Mouse (Mus musculus) liver, embryonic 15.5 days (tissue): ENCODE data around the gene Slc6a20b. TPM values are rescaled to one million over a fixed set of nuclear protein-coding genes. Genes with fewer than 3 reads are reported as not detected.
A peak's percentile ranks its signal among the peaks of the same experiment; 100 is the strongest.

Source experiments
- ATAC-seq: fragments of 200-750 bp; cut with Nextera tagmentation; 2 replicates; pipeline ENCODE4 v1.8.0; 2017; ENCODE audit warnings: moderate number of reproducible peaks, mild to moderate bottlenecking, moderate library complexity; ENCODE audit not compliant: insufficient read depth
- H3K27ac ChIP-seq: fragments of 300-500 bp; sonication (generic); replicated peaks from 2 replicates; pipeline ENCODE4 v1.5.1; 2015; ENCODE audit warnings: mild to moderate bottlenecking, inconsistent platforms
- H3K27me3 ChIP-seq: fragments of 300-500 bp; sonication (generic); 2 replicates; pipeline ENCODE4 v1.6.1; 2015; ENCODE audit warnings: mild to moderate bottlenecking, inconsistent platforms
- H3K36me3 ChIP-seq: fragments of 300-500 bp; sonication (generic); replicated peaks from 2 replicates; pipeline ENCODE4 v1.6.1; 2015; ENCODE audit warnings: moderate library complexity, mild to moderate bottlenecking, inconsistent platforms
- H3K4me1 ChIP-seq: fragments of 300-500 bp; sonication (generic); replicated peaks from 2 replicates; pipeline ENCODE4 v1.6.1; 2015; ENCODE audit warnings: inconsistent platforms
- H3K4me2 ChIP-seq: fragments of 300-500 bp; sonication (generic); 2 replicates; pipeline ENCODE4 v1.6.1; 2015; ENCODE audit warnings: moderate library complexity, mild to moderate bottlenecking, inconsistent platforms
- H3K4me3 ChIP-seq: fragments of 300-500 bp; sonication (generic); replicated peaks from 2 replicates; pipeline ENCODE4 v1.5.1; 2015; ENCODE audit warnings: mild to moderate bottlenecking, inconsistent platforms
- H3K9ac ChIP-seq: fragments of 300-500 bp; sonication (generic); 2 replicates; pipeline ENCODE4 v1.6.1; 2015; ENCODE audit warnings: moderate library complexity, mild to moderate bottlenecking, inconsistent platforms
- H3K9me3 ChIP-seq: fragments of 300-500 bp; sonication (generic); replicated peaks from 2 replicates; pipeline ENCODE4 v1.6.1; 2016; ENCODE audit warnings: inconsistent platforms
- WGBS: fragments of 180-500 bp; shearing (Covaris S2); methylation state at CpG from one replicate; pipeline ENCODE4 v1.1.7; 2015; ENCODE audit warnings: mixed read lengths; ENCODE audit not compliant: insufficient replicate concordance; 5-methylcytosine and 5-hydroxymethylcytosine counted together
- polyA plus RNA-seq: library from polyadenylated mRNA; unstranded; fragments of >200 nt; fragmentation: Nextera tagmentation; extraction: Ambion mirVana; gene quantifications from 2 replicates; pipeline ENCODE4 v1.2.1, GENCODE M21; 2015

The Slc6a20b gene
- polyA plus RNA-seq, 1 experiment from 2014 or later: 0.24 TPM

GRCm38 (mm10) chr9:123589240-123589910, 43.0 kb downstream of the Slc6a20b start:
- H3K9ac ChIP-seq: no peak overlapping the region
- 43% methylated on average over 7 of the region's 7 CpGs for WGBS
- no peaks in the 10 kb centered on the region for H3K27me3 ChIP-seq
- no peak overlapping the region for H3K4me3 ChIP-seq
- H3K4me1 ChIP-seq: peaks cover 12% of the 10 kb centered on the region; the same call in 1 of the 2 replicates
- H3K9me3 ChIP-seq: no peaks in the 10 kb centered on the region
- H3K36me3 ChIP-seq: peaks cover 37% of the 10 kb centered on the region
- peak overlapping the region; percentile 48; the same call in 1 of the 2 replicates for H3K27ac ChIP-seq
- ATAC-seq: peak; percentile 88
- peak overlapping the region; percentile 20 for H3K4me2 ChIP-seq

DNA sequence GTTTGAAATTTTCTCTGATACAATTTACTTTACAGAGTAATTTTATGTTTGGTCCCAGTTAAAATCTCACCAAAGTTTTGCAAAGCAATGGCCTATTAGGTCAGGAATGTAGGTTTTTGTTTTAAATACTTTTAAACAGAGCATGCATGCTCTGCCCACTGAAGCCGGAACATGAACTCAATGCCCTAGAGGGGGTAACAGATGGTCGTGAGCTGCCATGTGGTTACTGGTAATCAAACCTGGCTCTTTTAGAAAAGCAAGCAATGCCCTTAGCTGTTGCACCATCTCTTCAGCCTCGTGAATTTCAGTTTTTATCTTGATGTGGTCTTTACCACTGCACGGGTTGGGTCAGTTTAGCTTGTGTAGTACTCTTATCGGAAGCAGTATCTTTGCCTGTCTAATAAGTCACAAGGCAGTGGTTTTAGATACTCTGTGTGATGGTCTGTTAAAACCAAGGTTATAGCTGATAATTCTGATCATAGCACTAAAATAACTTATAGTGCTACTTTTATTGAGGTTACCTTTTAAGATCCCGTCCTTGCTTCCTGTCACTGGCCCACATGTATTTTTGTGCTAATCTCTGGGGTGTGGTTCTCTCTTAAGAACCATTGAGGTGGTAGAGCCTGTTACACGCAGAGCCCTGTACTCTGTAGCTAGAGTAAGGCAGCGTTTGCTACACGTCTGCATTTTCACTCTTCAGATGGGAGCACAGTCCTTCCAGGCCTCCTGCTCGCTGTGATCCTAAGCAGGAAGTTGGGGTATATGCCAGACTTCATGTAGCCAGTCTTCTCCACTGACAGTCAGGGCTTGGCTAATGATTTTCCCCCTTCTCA, 54.8 kb downstream of the Slc6a20b start:
- H3K27me3 ChIP-seq: no peaks in the 10 kb centered on the region
- no peak overlapping the region for H3K4me2 ChIP-seq
- H3K36me3 ChIP-seq: peaks cover 34% of the 10 kb centered on the region
- no peak overlapping the region for H3K9ac ChIP-seq
- 50% methylated on average over 10 of the region's 10 CpGs for WGBS
- no peak overlapping the region for H3K27ac ChIP-seq
- H3K9me3 ChIP-seq: no peaks in the 10 kb centered on the region
- no peak for ATAC-seq
- H3K4me3 ChIP-seq: no peak overlapping the region
- H3K4me1 ChIP-seq: no peaks in the 10 kb centered on the region

GRCm38 (mm10) chr9:123554599-123554998, 77.8 kb downstream of the Slc6a20b start:
- no peak overlapping the region for H3K4me2 ChIP-seq
- H3K27ac ChIP-seq: no peak overlapping the region
- H3K36me3 ChIP-seq: peaks cover 70% of the 10 kb centered on the region
- ATAC-seq: no peak
- H3K9ac ChIP-seq: no peak overlapping the region
- H3K4me1 ChIP-seq: no peaks in the 10 kb centered on the region
- no peaks in the 10 kb centered on the region for H3K27me3 ChIP-seq
- no peak overlapping the region for H3K4me3 ChIP-seq
- no peaks in the 10 kb centered on the region for H3K9me3 ChIP-seq
- WGBS: 78% methylated on average over 3 of the region's 3 CpGs

Other genes with a start within 250 kb of the Slc6a20b start
- 22.8 and 23.2 TPM in 2 replicates for gene Limd1, start 153.9 kb downstream of the Slc6a20b start, polyA plus RNA-seq
- 25.7 and 26.5 TPM in 2 replicates for gene Sacm1l, start 102.8 kb downstream of the Slc6a20b start, polyA plus RNA-seq
- gene Ccr9, start 45.9 kb upstream of the Slc6a20b start, polyA plus RNA-seq: 0.16 and 0.26 TPM in 2 replicates
- 3.6 and 3.7 TPM in 2 replicates for gene Slc6a20a, start 46.3 kb upstream of the Slc6a20b start, polyA plus RNA-seq
- 16.4 and 17.4 TPM in 2 replicates for gene Lztfl1, start 85.1 kb upstream of the Slc6a20b start, polyA plus RNA-seq
- 0.08 and 0.22 TPM in 2 replicates for gene Cxcr6, start 173.9 kb upstream of the Slc6a20b start, polyA plus RNA-seq
- 3.8 and 4.0 TPM in 2 replicates for gene Fyco1, start 219.3 kb upstream of the Slc6a20b start, polyA plus RNA-seq
- gene Xcr1, start 229.5 kb upstream of the Slc6a20b start, polyA plus RNA-seq: 0.03 TPM in 1 of 2 replicates, not detected in the other